Mouse (Mus musculus) embryonic fibroblast, embryonic 13.5 days (primary cell): ENCODE data around the gene Olfr24. TPM values are rescaled to one million over a fixed set of nuclear protein-coding genes. Genes with fewer than 3 reads are reported as not detected.
"Not testable (repeated sequence)": the region's sequence is repeated elsewhere in the genome, so short reads cannot be mapped to it uniquely, and the experiment has no call there.

ENCODE experiments used
- H3K27ac ChIP-seq: 2 replicates; pipeline ENCODE4 v1.5.1; 2012; ENCODE audit warnings: low read length, control low read depth, inconsistent platforms; ENCODE audit not compliant: insufficient read depth
- H3K4me1 ChIP-seq: 2 replicates; pipeline ENCODE4 v1.6.1; 2011; ENCODE audit warnings: low read length; ENCODE audit not compliant: control insufficient read depth, insufficient read depth
- H3K4me3 ChIP-seq: 2 replicates; pipeline ENCODE4 v1.5.1; 2011; ENCODE audit warnings: mild to moderate bottlenecking, control low read depth, low read length; ENCODE audit not compliant: insufficient read depth
- CTCF ChIP-seq: IDR thresholded peaks from 2 replicates; pipeline ENCODE4 v1.5.1; 2011; ENCODE audit warnings: mild to moderate bottlenecking, control low read depth, low read length, moderate library complexity, borderline replicate concordance; ENCODE audit not compliant: insufficient read depth
- POLR2A ChIP-seq: IDR thresholded peaks from 2 replicates; pipeline ENCODE4 v1.6.1; 2011; ENCODE audit warnings: low read depth, mild to moderate bottlenecking, control low read depth, low read length, moderate library complexity
- polyA plus RNA-seq: library from polyadenylated mRNA; stranded (reverse); fragments of >200 nt; gene quantifications from 2 replicates; pipeline ENCODE4 v1.2.4, GENCODE M21; 2011; ENCODE audit warnings: low read depth; ENCODE audit not compliant: missing spikeins, insufficient read length

Olfr24 gene
- polyA plus RNA-seq, result not detected in 2 replicates

DNA sequence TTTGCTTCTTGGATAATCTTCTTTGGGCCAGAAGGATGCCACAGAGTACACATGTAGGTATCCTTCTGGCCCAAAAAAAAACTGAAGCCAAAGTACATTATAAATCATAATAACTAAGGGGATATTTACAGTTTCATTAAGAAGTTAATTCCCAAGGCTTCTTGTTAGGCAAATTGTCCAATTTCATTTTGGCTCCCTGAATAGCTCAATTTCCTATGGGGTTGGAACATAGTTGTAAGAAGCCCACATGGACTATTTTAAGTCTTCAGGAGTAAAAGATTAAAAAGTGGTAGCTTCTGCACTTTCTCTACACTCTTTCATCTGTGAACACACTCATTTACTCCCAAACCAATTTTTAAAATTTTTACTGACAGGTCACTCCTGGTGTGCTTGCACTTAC is at the start of gene Olfr24:
Gene Olfr24, minus strand, starts transcription at position 101 of the 400 bp plus-strand sequence.
- TF ChIP-seq CTCF (no peak), POLR2A (no peak)
- H3K27ac ChIP-seq, result no peak within 1 kb of the TSS

DNA sequence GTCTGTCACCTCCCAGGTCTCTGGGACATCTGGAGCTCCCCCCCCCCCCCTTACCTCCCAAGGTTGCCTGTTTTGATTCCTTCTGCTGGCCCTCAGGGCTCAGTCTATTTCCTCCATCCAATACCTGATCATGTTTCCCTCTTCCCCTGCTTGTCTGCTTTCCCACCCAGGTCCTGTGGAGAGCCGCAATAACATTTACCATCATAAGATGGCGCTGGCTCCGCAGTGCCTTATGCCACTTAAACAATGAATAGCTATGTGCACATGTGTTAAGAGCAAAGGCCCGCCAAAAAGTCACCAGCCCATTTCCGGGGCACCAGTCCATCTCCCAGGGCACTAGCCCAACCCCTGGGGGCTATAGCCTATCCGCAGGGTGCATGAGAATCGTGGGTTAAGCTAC is 21.5 kb upstream of the Olfr24 start:
- TF ChIP-seq POLR2A (no peak), CTCF (no peak)
- no peaks in the 10 kb centered on the region for H3K4me1 ChIP-seq
- H3K4me3 ChIP-seq, result no peak overlapping the region
- H3K27ac ChIP-seq, result no peak overlapping the region

More for the DNA sequence above, at the start of gene Olfr24:
- Histone ChIP-seq H3K4me3 (no peak within 1 kb of the TSS), H3K4me1 (no peaks in the 10 kb centered on the region)

DNA sequence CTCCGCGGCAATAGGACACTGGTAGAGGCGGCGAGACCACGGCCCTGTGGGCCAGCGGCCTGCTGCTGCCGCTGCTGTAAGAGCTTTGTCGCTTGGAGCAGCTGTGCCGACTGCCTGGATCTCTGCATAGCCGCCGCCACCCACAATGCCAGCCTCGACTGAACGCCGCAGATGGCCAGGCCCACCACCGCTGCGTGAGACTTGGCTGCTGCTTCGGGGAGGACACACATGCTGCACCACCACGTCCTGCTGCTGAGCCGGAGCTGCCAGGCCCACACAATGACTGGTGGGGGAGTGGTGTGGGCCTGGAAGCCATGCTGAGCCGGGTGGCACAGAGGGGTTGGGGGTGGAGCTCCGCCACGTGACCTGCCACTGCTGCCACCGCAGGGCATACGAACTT is 15.7 kb upstream of the Olfr24 start:
- Histone ChIP-seq H3K27ac (no peak overlapping the region), H3K4me3 (no peak overlapping the region), H3K4me1 (no peaks in the 10 kb centered on the region)
- no peak for TF ChIP-seq POLR2A
- no peak for TF ChIP-seq CTCF

DNA sequence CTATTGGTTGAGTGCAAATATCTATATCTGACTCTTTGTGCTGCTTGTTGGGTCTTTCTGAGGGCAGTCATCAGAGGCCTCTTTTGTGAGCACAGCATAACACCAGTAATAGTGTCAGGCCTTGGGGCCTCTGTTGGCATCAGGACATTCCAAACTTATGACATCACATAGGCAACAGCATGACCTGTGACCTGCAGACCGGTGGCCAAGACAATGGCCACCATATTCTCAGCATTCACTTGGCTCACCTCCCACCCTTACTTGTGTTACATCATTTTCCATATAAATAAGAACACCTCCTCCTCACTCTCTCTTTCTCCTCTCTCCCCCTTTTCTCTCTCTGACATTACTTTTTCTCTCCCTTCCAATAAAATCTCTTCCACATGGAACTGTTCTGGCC is 15.2 kb upstream of the Olfr24 start:
- TF ChIP-seq POLR2A, result no peak
- TF ChIP-seq CTCF, result no peak
- H3K4me3 ChIP-seq, result no peak overlapping the region
- no peak overlapping the region for H3K27ac ChIP-seq
- no peaks in the 10 kb centered on the region for H3K4me1 ChIP-seq

DNA sequence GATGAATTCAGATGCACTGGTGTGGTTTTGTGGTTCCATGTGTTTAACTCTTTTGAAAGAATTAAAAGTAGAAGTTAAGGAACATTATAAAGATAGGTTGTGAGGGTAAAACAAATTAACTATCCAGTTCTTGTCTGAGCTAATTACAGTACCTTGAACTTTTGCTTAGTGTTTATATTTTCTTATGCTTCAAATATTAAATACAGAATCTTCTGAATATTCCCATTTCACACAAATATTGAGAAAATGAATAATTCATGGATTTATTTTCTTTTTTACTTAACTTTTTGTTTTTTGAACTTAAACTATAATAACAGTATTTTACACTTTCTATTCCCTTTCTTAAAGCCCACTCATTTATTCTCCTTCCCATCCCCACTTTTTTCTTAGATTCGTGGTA is 8.2 kb downstream of the Olfr24 start:
- no peaks in the 10 kb centered on the region for H3K4me1 ChIP-seq
- no peak overlapping the region for H3K4me3 ChIP-seq
- no peak overlapping the region for H3K27ac ChIP-seq
- TF ChIP-seq CTCF (no peak), POLR2A (no peak)

DNA sequence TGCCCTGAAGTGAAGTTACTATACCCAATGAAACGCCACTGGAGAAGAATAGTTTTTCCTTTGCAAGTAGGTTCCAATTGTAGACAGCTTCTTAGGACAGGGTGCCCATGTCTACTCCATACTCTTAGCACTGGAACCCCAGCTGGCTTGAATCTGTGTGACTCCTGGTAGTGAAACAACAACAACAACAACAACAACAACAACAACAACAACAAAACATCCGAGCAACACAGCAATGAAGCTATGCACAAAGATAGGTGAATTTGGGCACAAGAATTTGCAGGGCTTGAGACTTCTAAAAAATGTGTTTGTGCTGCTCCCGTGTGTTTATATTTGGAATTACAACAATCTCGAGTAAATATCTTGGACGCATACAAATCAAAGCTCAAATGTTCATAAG is 19.2 kb downstream of the Olfr24 start:
- Histone ChIP-seq H3K27ac (no peak overlapping the region), H3K4me1 (no peaks in the 10 kb centered on the region), H3K4me3 (no peak overlapping the region)
- no peak for TF ChIP-seq POLR2A
- TF ChIP-seq CTCF, result no peak

DNA sequence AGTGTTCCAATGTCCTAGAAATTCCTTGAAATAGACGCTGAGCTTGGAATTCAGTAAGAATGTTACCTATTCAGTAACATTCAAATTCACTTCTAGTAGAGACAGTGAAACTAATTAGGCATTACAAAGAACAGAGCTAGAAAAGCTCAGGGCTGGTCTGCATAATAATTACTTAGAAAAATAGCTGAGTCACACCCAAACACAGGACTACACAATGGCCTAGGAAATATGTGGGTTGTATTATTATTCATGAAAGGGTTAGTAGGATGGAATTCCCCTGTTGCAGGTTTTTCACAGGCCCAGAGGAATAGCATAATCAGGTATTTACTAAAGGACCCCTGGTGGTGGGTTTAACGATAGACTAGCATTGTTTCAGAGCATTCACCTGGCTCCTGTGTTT is 29.6 kb downstream of the Olfr24 start:
- not testable (repeated sequence) for H3K4me1 ChIP-seq, H3K4me3 ChIP-seq, H3K27ac ChIP-seq

DNA sequence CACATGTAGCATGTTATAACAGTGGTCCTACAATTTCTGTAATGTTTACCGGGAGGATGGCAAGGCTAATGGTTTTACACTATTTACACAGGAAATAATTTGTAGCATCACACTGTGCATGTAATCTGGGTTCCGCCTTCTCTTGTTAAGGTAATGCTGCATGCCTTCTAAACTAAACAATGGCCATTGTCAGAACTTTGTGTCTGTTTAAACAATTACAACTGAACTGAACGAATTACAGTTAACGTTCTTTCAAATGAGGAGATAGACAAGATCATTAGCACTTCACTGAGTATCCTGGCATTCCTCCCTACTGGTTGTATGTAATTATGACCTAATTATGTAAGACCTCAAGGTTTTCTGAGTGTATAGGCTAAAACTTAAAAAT is 41.1 kb downstream of the Olfr24 start:
- TF ChIP-seq CTCF, result no peak
- TF ChIP-seq POLR2A, result no peak
- H3K4me3 ChIP-seq, result no peak overlapping the region
- no peak overlapping the region for H3K27ac ChIP-seq
- no peaks in the 10 kb centered on the region for H3K4me1 ChIP-seq

DNA sequence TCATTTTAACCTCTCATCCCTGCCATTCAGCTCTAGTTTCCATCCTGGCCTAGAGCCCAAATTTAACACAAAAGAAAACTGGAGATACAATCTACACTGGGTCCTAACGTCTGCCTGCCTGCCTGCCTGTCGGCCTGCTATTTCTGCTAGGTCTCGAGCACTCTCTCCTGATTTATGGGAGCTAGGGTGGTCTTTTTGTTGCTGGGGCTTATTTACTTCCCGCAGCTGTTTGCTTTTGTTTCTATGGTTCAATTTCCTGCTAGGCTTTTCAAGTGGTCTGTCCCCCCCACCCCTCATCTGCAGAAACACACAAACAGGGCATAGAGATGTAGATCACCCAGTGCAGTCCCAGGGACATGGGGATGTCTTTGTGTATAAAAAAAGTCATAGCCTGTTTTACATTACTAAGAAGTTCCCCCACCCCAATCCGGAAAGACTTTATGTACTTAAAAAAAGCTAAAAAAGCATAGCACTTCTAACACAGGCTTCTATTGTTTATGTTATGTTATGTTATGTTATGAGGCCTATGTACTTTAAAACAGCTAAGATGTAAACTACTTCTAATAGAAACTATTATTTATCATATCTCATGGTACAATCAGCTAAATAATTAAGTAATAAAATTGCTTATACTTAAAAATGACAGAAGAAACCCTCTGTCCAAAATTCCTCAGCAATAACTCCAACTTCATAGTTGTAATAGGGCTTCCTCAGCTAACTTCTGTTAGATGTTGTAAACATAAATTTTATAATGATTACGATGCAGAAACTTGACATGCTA is 41.7 kb downstream of the Olfr24 start:
- Histone ChIP-seq H3K4me3 (no peak overlapping the region), H3K27ac (no peak overlapping the region), H3K4me1 (no peaks in the 10 kb centered on the region)
- TF ChIP-seq POLR2A, result no peak
- TF ChIP-seq CTCF, result no peak

DNA sequence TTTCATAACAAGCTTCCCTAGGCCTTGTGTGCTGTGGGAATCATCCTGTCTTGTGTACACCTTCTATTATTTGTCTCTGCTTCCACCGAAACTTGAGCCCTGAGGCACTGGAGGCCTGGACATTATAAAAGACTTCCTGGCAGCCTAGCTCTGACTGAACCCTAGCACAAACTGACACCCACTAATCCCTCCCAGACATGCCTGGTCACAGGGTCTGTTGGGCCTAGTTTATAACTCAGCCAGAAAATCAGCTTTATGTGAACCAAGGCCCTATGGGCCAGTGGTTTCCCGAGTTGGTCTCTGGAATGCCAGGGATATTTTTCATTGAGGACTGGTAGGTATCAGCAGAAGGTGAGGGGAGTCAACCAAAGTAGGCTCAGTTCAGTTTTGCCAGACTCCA is 42.8 kb downstream of the Olfr24 start:
- no peak overlapping the region for H3K4me3 ChIP-seq
- no peak overlapping the region for H3K27ac ChIP-seq
- no peaks in the 10 kb centered on the region for H3K4me1 ChIP-seq
- no peak for TF ChIP-seq POLR2A
- TF ChIP-seq CTCF, result no peak
